Mouse (Mus musculus) kidney, adult 2 months (tissue): Measurements from ENCODE around the gene Fut2.

Experiments used
- CTCF ChIP-seq: fragments of 200-500 bp; conservative IDR thresholded peaks from 2 replicates; pipeline ENCODE4 v1.5.1; 2011; ENCODE audit warnings: low read depth, mild to moderate bottlenecking, control low read depth, low read length, moderate library complexity, mixed read lengths; ENCODE audit not compliant: insufficient read depth, insufficient read length
- POLR2A ChIP-seq: fragments of 200-500 bp; IDR thresholded peaks from one replicate; pipeline ENCODE4 v1.6.1; 2011; ENCODE audit warnings: low read depth, low read length, control low read depth

DNA sequence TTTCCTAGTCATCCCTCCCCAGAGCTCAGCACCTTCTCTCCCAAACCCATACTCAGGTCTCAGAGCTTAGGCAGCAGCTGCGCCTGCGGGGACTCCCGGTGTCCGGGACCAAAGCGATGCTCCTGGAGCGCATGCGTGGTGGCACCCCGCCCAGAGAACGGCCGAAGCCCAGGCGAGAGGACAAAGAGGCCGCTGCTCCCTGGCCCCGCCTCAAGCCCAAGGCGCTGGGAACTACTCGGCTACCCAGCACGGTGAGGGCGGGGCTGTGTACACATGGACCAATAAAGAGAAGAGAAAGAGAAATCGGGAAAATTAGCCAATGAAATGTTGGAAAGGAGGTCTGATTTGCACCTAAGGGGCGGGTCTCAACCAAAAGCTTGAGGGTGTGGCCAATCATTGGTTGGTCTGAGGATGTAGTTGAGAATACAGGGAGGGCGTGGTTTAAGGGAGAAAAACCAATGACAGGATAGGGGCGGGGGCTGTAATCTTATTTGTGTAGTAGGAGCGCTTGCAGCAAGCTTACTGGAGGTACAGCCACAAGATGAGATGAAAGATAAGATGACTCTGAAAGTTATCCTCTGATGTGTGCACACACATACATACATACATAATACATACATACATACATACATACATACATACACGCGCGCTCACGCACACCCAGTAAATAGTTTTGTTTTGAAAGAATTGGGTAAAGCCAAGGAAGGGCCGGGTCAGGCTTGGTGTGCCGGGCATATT lies 22.6 kb downstream of the Fut2 start:
- TF ChIP-seq CTCF = no peak
- TF ChIP-seq POLR2A = no peak
